Mouse (Mus musculus): ENCODE data around the gene Skint6. TPM values are rescaled to one million over a fixed set of nuclear protein-coding genes. Genes with fewer than 3 reads are reported as not detected.
"Not testable (repeated sequence)": the region's sequence is repeated elsewhere in the genome, so short reads cannot be mapped to it uniquely, and the experiment has no call there.

The Skint6 gene
- not detected for total RNA-seq (2021)

DNA sequence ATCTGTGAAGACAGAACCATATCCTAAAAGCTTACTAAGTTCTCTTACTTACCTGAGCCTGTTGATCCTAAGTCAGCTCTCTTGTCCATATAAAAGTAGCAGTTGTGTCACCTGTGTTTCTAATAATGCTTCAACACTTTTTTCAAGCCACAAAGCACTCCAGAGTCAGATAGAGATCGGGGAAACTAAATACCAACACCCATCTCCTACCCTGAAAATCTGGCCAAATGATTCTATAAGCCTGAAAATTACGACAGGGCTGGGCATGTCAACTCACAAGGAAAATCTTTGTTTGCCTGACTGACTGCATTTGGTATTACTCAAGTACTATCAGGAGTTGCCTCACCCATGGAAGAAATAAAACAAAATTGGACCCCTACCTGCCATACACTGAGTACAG is at the start of gene Skint6:
Skint6 (minus strand) TSS at position 101 of the 400 bp plus-strand sequence.
- DNase-seq = no peak

DNA sequence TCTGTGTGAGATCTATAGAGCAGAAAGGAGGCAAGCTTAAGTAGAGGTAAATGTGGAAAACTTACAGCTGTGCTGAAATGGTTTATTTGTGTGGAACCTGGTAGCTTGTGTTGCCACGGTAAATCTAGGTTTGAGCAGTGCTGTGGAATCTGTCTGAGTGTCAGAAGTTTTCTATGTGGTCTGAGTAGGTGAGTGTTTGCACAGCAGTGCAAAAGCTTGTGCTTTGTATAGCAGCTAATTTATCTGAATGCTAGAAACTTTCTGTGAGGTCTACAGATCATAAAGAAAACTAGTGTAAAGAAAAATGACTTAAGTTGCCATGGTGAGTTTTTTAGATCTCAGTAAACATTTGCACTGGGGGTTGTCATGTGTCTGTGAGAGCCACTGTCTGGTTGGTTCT is 34.1 kb upstream of the Skint6 start:
- no peak for DNase-seq

DNA sequence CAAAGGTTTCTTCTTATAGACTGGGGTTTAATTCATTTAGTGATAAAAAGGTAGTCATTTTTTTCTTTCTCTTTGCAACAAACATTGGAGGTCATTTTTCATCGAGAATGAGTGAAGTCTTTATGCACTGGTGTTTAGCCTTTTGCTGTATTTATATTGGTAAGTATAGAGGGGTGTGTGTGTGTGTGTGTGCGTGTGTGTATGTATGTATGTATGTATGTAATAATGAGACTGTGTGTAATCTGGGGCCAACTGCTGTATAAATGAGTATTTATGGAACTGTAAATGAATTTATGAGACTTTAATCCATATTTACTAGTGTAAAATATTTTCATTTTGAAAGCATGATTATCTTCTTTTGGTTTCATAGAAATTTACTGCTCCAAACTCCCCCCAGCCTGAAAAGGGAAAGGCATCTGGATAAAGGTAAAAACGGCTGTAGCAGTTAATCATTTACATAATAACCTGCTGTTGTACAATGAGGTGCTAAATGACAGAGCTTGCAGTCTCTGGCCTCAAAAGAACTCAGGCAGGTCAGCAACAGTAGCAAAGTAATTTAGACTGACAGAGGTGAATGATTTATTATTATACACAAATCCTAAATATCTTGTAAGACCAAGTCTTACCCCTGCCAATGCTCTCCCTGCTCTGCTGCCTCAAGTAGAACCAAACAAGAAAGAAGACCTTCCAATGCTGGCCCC is 15.2 kb upstream of the Skint6 start:
- no peak for DNase-seq

DNA sequence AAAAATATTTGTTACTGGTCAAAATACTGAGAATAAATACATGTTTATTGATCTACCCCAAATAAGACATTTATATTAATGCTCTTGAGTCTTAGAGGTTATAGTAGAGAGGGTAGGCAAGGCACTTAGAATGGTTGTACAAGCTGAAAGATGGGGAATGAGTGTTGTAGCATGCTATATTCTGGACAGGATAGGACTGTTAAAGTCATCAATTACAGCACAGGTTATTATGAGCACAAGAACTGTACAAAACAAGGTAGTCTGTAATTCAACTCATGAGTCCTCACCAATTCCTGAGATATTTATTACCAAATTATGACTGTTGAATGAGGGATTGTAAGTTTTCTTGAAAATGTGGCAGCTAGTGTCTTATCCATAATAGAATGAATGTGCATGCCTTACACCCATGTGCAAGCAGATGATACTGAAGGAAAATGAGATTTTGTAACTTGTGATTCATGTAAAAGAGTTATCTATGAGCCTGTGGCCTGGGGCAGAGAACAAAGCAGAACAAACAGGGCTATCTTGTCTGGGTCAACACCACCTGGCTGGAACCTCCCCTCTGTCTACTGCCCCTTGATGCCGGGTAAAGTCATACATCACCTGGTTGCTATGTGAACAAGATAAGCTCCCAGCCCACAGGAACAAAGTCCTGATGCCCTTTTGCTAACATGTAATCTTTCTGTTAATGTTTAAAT is 23.3 kb downstream of the Skint6 start:
- DNase-seq = no peak

DNA sequence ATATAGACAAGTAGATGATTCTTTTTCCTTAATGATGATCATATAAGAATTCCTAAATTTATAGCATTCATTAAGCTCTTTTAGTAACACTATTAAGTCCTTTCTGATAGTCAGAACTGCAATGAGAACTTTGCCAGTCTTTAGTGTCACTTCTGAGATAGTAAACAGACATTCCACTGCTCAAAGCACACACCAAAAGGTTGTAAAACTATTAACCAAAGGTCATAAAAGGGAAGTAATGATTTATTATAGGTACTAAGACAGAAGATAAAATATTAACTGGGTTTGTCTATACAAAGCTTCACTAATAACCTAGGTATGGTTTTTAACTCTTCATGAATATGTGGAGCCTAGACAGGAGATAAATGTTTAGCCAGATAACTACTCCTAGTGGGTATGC is 41.0 kb downstream of the Skint6 start:
- no peak for DNase-seq

DNA sequence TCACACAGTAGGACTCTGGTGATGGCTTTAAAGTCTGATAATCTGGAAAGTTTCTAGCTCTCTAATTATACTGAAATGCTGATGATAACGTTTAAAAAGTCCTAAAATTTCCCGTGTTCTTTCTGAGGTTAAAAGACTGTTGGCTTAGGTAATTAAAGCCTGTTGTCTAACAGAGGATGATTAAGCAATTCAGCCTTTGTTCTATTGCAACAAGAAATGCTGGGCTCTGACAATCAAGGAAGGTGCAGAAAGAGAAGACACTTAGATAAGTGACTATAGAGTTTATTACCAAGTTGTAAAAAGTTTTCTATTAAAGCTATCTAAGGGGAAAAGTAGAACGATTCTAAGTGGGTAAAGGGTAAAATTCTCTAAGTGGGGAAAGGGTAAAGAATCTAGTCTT is 219.2 kb downstream of the Skint6 start:
- DNase-seq = no peak

DNA sequence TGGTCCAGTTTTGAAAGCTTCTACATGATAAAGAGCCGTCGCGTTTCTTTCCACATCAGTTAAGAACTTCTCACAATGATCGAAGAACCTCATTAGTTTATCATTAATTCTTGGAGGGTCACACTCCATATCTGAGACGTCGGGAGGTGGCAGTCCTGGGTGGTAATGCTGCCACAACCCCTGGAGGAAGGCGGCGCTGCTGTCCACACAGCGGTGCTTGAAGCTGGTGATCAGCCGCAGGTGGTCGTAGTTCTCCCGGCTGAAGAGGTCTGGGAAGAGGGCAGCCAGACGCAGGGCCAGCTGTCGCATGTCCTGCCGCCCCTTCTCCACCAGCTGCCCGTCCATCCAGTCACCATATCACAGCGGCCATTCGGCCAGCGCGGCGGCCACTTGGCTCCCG is 307.6 kb downstream of the Skint6 start:
- not testable (repeated sequence) for DNase-seq

DNA sequence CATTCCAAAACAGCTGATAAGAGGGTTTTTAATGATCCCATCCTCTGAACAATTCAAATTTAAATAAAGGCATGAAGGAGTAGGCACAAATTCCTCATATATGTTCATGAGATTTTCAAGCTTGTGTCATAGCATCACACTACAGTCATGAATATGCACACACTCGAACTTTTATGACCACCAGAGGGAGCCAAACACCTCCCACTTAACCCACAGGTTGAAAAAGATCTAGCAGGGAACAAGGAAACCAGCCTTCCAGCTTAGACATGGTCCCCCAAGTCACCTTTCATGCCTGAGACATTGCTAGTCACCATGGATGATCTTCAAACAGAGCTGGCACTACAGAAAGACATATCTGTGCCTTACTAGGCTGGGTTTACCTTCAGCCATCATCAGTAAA is 496.1 kb downstream of the Skint6 start:
- DNase-seq = no peak

DNA sequence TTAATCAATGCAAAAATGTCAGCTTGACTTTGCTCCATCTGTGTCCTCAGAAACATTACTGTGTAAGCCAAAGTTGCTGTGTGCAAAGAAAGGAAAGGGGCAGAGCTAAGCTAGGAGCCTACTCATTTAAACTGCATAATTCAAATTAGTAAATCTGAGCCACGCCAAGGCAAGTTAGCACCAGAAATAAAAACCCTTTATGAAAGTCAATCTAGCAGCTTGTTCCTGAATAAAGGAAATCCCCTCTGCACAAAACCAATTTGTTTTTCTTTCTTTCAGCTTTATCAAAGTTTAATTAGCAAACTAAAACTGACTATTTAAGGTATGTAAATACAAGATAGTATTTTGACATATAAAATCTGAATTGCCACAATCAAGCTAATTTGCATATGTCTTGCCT is 512.0 kb downstream of the Skint6 start, which contains the start of gene Skint10:
Skint10 (minus strand) TSS at position 101 of the 400 bp plus-strand sequence.
- DNase-seq = no peak

Measured in heart, postnatal 4 days (tissue).